In the genomic region with DNA sequence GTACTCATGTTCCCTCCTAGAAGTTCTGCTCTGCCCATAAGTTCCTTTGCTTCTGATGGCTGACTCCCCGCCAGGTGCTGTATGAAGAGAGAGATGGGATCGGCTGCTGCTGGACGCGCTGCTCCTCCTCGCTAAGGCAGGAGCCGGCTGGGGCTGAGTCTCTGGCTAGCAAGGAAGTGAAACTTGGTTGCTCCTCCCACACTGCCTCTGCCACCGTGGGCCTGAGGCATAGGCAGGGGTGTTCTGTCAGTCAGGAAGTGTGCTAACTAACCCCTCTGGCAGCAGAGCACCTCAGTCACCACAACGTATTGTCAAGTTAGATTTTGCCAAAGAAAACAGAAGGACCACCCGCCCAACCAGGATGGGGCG, we compare ENCODE assay signal across 8 mouse cellular contexts. TPM values are rescaled to one million over a fixed set of nuclear protein-coding genes. Genes with fewer than 3 reads are reported as not detected.
DNase-seq lines count a peak whose midpoint lies in the region; ATAC-seq lines count a peak whose summit lies in the region.

A gene (minus strand): TSS at position 164 of the 369 bp plus-strand sequence.

- H3K9me3 ChIP-seq in heart, embryonic 13.5 days = no peaks in the 10 kb centered on the region
- H3K9me3 ChIP-seq in kidney, embryonic 16.5 days (ENCODE audit: low read length) = no peaks in the 10 kb centered on the region
- H3K9me3 ChIP-seq in liver, embryonic 15.5 days (replicated peaks) = no peaks in the 10 kb centered on the region
- no peaks in the 10 kb centered on the region for H3K9me3 ChIP-seq in stomach, embryonic 16.5 days (replicated peaks; ENCODE audit: control insufficient read depth, low read length)

- H3K27ac ChIP-seq in heart, embryonic 13.5 days (replicated peaks) = peak within 1 kb of the TSS; percentile 77
- peak within 1 kb of the TSS; percentile 82 for H3K27ac ChIP-seq in kidney, embryonic 16.5 days (ENCODE audit: low read length)
- peak within 1 kb of the TSS; percentile 82 for H3K27ac ChIP-seq in liver, embryonic 15.5 days (replicated peaks)
- H3K27ac ChIP-seq in stomach, embryonic 16.5 days (ENCODE audit: low read length) = peak within 1 kb of the TSS; percentile 93

- peak within 1 kb of the TSS; percentile 87 for H3K9ac ChIP-seq in heart, embryonic 13.5 days
- peak within 1 kb of the TSS; percentile 71 for H3K9ac ChIP-seq in kidney, embryonic 16.5 days (replicated peaks; ENCODE audit: low read length)
- peak within 1 kb of the TSS; percentile 67 for H3K9ac ChIP-seq in liver, embryonic 15.5 days
- H3K9ac ChIP-seq in stomach, embryonic 16.5 days (ENCODE audit: low read length) = peak within 1 kb of the TSS; percentile 83

- peak within 1 kb of the TSS; percentile 80 for H3K4me2 ChIP-seq in heart, embryonic 13.5 days
- H3K4me2 ChIP-seq in kidney, embryonic 16.5 days (replicated peaks; ENCODE audit: low read depth, low read length) = peak within 1 kb of the TSS; percentile 63
- peak within 1 kb of the TSS; percentile 72 for H3K4me2 ChIP-seq in liver, embryonic 15.5 days
- H3K4me2 ChIP-seq in stomach, embryonic 16.5 days (ENCODE audit: low read depth, low read length) = peak within 1 kb of the TSS; percentile 75

- peaks cover 4% of the 10 kb centered on the region; the same call in 1 of the 2 replicates for H3K36me3 ChIP-seq in heart, embryonic 13.5 days
- no peaks in the 10 kb centered on the region for H3K36me3 ChIP-seq in kidney, embryonic 16.5 days (ENCODE audit: insufficient read depth, low read length)
- H3K36me3 ChIP-seq in liver, embryonic 15.5 days (replicated peaks) = peaks cover 11% of the 10 kb centered on the region; the same call in 1 of the 2 replicates
- no peaks in the 10 kb centered on the region for H3K36me3 ChIP-seq in stomach, embryonic 16.5 days (ENCODE audit: control insufficient read depth, insufficient read depth, low read length)

- ATAC-seq in frontal cortex, adult (ENCODE audit: low TSS enrichment) = peak; percentile 92
- ATAC-seq in erythroblast, adult 5-6 weeks (replicated peaks; ENCODE audit: low FRiP score, poor library complexity, severe bottlenecking) = peak; percentile 88
- peak; percentile 71 for ATAC-seq in heart, embryonic 13.5 days (ENCODE audit: extremely low read depth, insufficient number of reproducible peaks, low FRiP score, low TSS enrichment)
- peak; percentile 90 for ATAC-seq in kidney, embryonic 16.5 days (ENCODE audit: low FRiP score, low TSS enrichment)
- peak; percentile 80 for ATAC-seq in liver, embryonic 15.5 days (ENCODE audit: insufficient read depth)
- peak; percentile 89 for ATAC-seq in stomach, embryonic 16.5 days (ENCODE audit: insufficient read depth, low FRiP score)

- H3K27me3 ChIP-seq in heart, embryonic 13.5 days (replicated peaks) = no peaks in the 10 kb centered on the region
- no peaks in the 10 kb centered on the region for H3K27me3 ChIP-seq in kidney, embryonic 16.5 days (ENCODE audit: insufficient read depth, low read length)
- H3K27me3 ChIP-seq in liver, embryonic 15.5 days = no peaks in the 10 kb centered on the region
- no peaks in the 10 kb centered on the region for H3K27me3 ChIP-seq in stomach, embryonic 16.5 days (ENCODE audit: control insufficient read depth, insufficient read depth, low read length)

- WGBS in heart, embryonic 13.5 days = 4% methylated on average over 10 of the region's 10 CpGs
- WGBS in kidney, embryonic 16.5 days = 6% methylated on average over 10 of the region's 10 CpGs
- WGBS in liver, embryonic 15.5 days (ENCODE audit: insufficient replicate concordance) = 2% methylated on average over 10 of the region's 10 CpGs
- 6% methylated on average over 10 of the region's 10 CpGs for WGBS in stomach, embryonic 16.5 days

- H3K4me1 ChIP-seq in heart, embryonic 13.5 days = peaks cover 41% of the 10 kb centered on the region
- peaks cover 14% of the 10 kb centered on the region for H3K4me1 ChIP-seq in kidney, embryonic 16.5 days (ENCODE audit: insufficient read depth, low read length)
- H3K4me1 ChIP-seq in liver, embryonic 15.5 days (replicated peaks) = peaks cover 50% of the 10 kb centered on the region
- peaks cover 7% of the 10 kb centered on the region; the same call in 1 of the 2 replicates for H3K4me1 ChIP-seq in stomach, embryonic 16.5 days (ENCODE audit: control insufficient read depth, insufficient read depth, low read length)

- peak within 1 kb of the TSS; percentile 63 for H3K4me3 ChIP-seq in heart, embryonic 13.5 days
- peak within 1 kb of the TSS; percentile 59 for H3K4me3 ChIP-seq in kidney, embryonic 16.5 days (ENCODE audit: low read length)
- H3K4me3 ChIP-seq in liver, embryonic 15.5 days (replicated peaks) = peak within 1 kb of the TSS; percentile 66
- peak within 1 kb of the TSS; percentile 71 for H3K4me3 ChIP-seq in stomach, embryonic 16.5 days (replicated peaks; ENCODE audit: low read length)

- DNase-seq in frontal cortex, postnatal 25 days (ENCODE audit: low spot score in 2 of 2) = no peak
- peak; percentile 76 to 85 for DNase-seq in natural killer cell, adult 2 months (ENCODE audit: low spot score in 2 of 2)

RNA-seq across cellular contexts. Expression of the gene that starts here (rescaled TPM):
- total RNA-seq in erythroblast, adult 5-6 weeks (2015; ENCODE audit: low replicate concordance) = 18.3 and 27.6 TPM in 2 replicates
- 21.5 and 34.1 TPM in 2 replicates for total RNA-seq in erythroblast, adult 5-6 weeks (2017; ENCODE audit: low replicate concordance)
- polyA plus RNA-seq in heart, embryonic 13.5 days (2015; fragmentation: Nextera tagmentation; extraction: Ambion mirVana) = 13.0 and 14.5 TPM in 2 replicates
- polyA plus RNA-seq in kidney, embryonic 16.5 days (2015; fragmentation: Nextera tagmentation; extraction: Ambion mirVana) = 9.3 and 10.1 TPM in 2 replicates
- polyA plus RNA-seq in liver, embryonic 15.5 days (2015; fragmentation: Nextera tagmentation; extraction: Ambion mirVana) = 10.5 and 12.0 TPM in 2 replicates
- 17.3 and 18.0 TPM in 2 replicates for polyA plus RNA-seq in stomach, embryonic 16.5 days (2015; fragmentation: Nextera tagmentation; extraction: Ambion mirVana)

Comparison
In these comparisons a context has a peak if more than half of its experiments do, and no peak if none do; other contexts are left out.
1. DNase-seq: peak in natural killer cell, adult 2 months (2 of 2); none in frontal cortex, postnatal 25 days (0 of 2).
2. Peak in every context shown above with its lines, with median percentiles within 50 percentile points of each other: ATAC-seq, H3K27ac ChIP-seq, H3K4me2 ChIP-seq, H3K4me3 ChIP-seq and H3K9ac ChIP-seq.